Mouse (Mus musculus): ENCODE measurements around the gene Cmip. TPM values are rescaled to one million over a fixed set of nuclear protein-coding genes. Genes with fewer than 3 reads are reported as not detected.

The Cmip gene
- total RNA-seq, 2 experiments from 2014 or later, result 275 to 296 TPM

DNA sequence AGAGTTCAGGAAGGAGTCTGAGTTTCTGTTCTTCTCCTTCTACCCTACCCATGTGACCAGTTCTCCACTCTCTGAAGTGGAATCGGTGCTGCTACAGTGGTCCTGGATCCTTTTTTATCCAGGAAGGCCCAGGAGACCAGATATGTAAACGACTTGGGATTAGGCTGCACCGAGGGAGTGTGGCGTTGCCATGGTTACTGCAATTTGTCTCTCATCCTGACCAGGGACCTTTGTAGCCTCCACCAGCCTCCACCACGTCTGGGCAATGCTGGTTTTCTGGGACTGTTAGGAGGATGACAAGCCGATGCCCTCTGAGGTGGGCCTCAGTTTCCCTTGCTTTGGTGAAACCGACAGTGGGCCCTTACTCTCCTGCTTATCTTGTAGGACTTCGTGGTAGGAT lies 35.4 kb downstream of the Cmip start:
- no peak for DNase-seq (ENCODE audit: low spot score in 2 of 2)

DNA sequence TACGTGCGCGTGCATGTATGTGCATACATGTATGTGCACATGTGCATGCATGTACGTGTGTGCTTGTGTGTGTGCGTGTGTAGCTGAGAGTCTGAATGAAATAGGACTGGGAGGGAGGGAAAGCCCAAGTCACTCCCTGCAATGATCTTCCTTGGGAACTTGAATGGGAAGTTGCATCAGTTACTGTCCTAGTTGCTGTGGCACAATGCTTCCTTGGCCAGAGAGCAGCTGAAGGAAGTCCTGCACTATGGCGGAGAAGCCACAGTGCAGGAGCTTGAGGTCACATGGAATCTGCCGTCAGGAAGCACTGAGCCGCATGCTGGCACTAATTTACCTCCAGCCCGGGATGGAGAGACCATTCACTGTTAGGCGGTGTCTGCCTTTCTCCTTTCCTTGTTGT lies 37.9 kb downstream of the Cmip start:
- DNase-seq (ENCODE audit: low spot score in 2 of 2), result no peak

DNA sequence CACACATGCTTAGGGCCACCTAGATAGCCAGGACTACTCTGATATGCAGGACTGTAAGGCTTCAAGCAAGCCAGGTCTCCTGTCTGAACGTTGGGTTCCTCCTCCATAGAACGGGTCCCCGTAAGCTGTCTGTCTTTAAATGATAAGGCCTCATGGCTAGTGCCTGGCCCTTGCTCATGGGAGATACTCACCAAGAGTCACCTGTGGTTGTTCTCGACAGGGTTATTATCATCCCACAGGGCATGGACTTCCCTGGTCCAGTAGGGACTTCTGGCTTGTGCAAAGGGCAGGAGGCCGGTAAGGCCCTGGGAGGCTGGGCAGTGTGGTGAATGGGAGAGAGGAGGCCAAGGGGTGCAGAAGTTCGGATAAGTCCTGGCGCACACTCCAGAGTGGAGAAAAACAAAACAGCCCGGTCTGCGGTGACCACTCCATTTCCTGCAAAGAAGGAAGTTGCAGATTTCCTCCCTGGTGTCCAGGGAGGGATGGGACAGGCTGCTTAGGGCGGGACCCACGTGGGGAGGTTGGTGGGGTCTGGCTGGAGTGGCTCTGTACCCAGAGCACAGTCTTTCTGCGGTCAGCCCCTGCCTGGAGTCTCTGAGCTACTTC lies 41.2 kb downstream of the Cmip start:
- no peak for DNase-seq (ENCODE audit: low spot score in 2 of 2)

- no peak for DNase-seq (ENCODE audit: low spot score in 2 of 2)
Measured at GRCm38 (mm10) chr8:117299204-117299603, 42.3 kb downstream of the Cmip start.

- no peak for DNase-seq (ENCODE audit: low spot score in 2 of 2)
Measured at GRCm38 (mm10) chr8:117300188-117300587, 43.3 kb downstream of the Cmip start.

GRCm38 (mm10) chr8:117301457-117302041 lies 44.7 kb downstream of the Cmip start:
- no peak for DNase-seq (ENCODE audit: low spot score in 2 of 2)

GRCm38 (mm10) chr8:117302072-117302471 lies 45.2 kb downstream of the Cmip start:
- DNase-seq (ENCODE audit: low spot score in 2 of 2), result no peak

- no peak for DNase-seq (ENCODE audit: low spot score in 2 of 2)
Measured at GRCm38 (mm10) chr8:117303666-117304065, 46.8 kb downstream of the Cmip start.

GRCm38 (mm10) chr8:117305405-117305804 lies 48.5 kb downstream of the Cmip start:
- DNase-seq (ENCODE audit: low spot score in 2 of 2), result no peak

GRCm38 (mm10) chr8:117306756-117307155 lies 49.9 kb downstream of the Cmip start:
- no peak for DNase-seq (ENCODE audit: low spot score in 2 of 2)

DNA sequence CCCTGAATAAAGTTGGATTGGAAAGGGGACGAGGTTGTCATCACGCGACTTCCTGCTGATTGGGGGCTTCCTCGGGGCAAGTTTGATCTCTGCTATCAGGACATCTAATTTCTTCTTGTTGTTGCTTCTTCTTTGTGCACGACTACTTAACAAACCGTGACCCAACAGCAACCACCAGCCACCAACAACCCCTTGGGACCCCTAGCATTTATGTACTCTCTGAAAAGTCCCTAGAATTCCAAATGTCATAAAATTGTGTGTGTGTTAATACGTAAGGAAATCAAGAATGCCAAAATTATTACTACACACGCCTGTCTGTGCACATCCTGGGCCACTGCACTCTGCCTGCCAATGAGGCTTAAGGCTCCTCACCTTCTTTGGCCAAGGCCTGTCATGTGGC lies 50.4 kb downstream of the Cmip start:
- no peak for DNase-seq (ENCODE audit: low spot score in 2 of 2)

DNA sequence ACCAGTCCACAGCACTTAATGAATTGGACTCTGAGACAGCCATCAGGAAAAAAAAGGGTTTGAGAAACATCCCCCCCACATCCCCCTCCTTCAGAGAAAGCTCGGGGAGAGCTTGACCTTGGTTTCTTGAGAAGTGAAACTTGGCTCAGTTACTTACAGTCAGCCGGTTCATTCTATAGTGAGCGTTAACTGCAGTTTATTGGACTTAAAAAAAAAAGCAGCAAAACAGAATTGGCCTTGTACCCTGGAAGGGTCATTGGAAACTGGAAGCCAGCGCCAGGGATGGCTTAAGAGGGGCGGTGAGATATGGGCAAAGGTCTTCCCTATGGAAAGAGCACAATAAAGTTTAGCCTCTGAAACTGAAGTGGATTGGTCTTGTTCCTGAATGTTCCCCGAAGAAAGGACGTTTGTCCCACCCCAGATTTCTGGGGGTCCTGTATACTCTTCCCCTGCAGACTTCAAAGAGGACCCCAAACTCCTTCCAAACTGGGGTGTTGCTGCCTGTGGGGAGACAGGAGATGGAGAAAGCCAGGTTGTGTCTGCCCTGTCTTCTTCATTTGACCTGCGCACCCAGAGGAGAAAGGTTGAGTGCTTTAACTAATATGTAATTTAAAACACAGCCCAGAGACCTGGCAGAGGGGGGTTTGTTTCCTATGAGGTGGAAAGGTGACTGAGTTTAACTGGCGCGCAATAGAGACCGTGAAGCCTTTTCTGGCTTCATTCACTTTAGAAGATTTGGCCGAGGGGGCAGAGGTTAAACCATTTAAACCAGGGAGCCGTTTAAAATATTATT lies 51.6 kb downstream of the Cmip start:
- no peak for DNase-seq (ENCODE audit: low spot score in 2 of 2)

DNA sequence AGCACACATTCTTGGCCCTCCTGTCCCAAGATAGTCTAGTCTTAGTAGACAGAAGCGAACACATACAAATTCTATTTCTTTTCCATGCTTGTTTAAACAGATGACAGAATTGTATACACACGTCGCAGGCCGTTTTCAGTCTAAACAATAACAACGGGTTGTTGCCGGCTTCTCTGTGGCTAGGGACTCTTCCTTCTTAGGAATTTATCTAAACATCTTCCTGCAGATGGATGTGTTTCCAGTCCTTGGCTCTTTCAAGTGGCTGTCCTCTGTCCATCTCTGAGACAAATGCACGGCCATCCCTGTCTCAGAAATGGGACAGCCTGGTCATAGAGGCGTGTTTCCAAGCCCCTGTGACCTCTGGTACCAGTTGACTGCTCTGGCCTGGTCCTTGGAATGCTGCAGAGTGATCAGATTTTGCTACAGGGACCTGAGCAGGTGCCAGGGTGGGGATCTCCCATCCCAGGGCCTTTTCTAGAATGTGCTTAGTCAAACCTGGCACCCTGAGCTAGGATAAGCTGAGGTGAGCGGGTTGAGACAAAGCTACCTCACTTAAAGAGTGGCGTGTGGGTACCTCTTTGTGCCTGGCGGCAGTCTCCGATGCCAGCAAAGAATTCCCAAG lies 52.9 kb downstream of the Cmip start:
- no peak for DNase-seq (ENCODE audit: low spot score in 2 of 2)

- DNase-seq (ENCODE audit: low spot score in 2 of 2), result no peak
Measured at GRCm38 (mm10) chr8:117310961-117311561, 54.2 kb downstream of the Cmip start.

DNA sequence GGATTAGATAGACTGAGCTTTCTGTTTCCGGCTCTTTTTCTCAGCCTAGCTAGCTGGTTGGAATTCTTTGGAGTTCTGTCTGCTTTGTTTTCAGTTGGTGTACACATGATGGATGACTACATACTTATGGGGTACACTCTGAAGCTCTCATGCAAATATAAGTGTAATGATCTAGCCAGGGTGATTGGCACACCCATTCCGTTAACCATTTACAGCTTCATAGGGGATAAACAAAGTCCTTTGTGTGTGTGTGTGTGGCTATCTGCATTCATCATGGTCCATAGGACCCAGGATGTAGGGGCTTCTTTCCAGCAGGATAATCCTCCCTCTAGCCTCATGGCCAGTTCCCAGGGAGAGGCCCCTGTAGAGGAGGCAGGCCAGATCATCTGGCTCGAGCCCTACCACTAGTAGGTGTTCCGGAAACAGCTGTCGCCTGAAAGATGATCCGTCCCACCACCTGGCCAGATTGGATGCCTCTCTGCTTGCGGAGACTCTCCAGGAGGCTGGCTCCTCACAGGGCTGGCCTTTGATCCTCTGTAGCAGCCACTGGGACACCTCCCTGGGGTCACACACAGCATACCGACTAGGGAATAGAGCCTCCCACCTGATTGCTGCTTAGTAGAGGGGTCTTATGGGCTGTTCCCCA lies 57.6 kb downstream of the Cmip start:
- DNase-seq (ENCODE audit: low spot score in 2 of 2), result no peak

DNA sequence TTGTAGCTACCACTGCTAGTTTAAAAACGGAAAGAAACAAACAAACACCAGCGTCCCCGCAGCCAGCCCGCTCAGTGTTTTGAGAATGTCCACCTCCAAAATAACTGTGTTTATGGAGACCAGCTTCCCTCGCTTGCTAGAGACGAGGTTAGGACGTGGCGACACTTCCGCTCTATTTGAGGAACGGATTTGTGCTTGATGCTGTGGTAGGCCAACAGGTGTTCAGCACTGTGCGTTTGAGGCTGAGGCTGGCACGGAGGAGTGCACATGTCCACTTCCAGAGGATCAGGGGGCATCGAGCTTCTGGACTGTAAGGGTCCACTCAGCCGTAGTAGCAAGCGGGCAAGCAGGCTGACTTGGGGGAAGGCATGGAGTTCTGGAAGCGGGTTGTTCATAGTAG lies 58.9 kb downstream of the Cmip start:
- no peak for DNase-seq (ENCODE audit: low spot score in 2 of 2)

DNA sequence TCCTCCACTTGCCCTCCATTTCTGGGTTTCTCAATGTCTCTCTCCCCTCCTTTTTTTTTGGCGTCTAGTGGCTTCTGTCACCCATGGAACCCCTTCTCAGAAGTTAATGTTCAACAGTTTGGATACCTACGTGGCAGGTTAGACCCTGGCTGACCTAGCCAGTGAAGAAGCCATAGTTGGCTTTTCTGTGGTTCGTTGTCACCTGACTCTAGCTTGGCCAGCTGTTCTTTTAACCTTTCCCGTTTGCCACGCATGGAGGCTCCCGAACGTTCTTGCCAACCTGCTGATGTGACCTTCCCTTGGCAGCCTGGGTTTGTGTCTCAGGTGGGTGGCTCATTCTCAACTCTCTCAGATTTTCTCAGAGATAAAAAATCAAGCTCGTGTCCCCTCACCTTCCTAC lies 60.6 kb downstream of the Cmip start:
- no peak for DNase-seq (ENCODE audit: low spot score in 2 of 2)

DNA sequence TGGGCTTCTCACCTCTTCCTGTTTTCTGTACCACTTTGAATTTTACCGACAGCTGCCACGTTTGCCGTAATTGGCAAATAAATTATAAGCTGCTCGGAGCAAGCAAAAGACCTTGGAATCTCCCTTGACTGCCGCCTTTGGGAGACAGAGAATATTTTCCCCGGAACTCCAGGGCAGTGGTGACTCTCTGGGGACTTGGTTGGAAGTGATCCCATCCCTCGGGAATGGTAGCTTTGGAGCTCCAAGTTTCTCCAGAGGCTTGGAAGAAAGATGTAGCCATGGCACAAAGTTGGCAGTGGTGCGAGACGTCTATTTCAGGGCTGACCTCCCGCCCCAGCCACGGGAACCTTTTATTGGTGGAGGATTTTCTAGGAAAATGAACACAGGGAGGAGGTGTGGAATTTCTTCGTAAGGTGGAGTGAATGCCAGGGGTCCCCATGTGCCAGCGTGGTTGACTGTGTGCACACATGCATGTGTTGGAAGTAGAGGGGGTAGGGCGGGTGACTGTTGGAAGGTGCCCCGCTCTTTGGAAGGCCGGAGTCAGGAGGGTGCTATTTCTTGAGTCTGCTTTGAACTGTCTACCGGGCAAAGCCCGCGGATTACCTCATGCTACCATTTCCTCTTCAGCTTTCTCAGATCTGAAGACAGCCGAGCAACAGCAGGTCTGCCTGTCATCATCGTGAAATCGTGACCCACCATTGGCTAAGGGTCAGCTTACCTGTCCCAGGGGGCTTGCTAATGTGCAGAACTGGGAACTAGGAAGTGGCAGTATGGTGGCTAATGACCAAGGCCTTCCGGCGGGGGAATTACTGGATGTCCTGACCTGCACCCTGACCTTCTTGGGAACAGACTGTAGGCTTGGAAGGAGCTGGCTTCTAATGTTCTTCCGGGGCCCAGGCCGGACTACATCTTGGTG lies 62.3 kb downstream of the Cmip start:
- no peak for DNase-seq (ENCODE audit: low spot score in 2 of 2)

- DNase-seq (ENCODE audit: low spot score in 2 of 2), result no peak
Measured at GRCm38 (mm10) chr8:117320616-117321015, 63.8 kb downstream of the Cmip start.

GRCm38 (mm10) chr8:117321232-117321631 lies 64.4 kb downstream of the Cmip start:
- DNase-seq (ENCODE audit: low spot score in 2 of 2), result no peak
